Mouse (Mus musculus) left cerebral cortex, adult 8-10 months (tissue): Measurements from ENCODE around the gene Rac2. TPM values are rescaled to one million over a fixed set of nuclear protein-coding genes. Genes with fewer than 3 reads are reported as not detected.

Experiments
- DNase-seq, 2 experiments: peaks; one replicate each; pipeline ENCODE4 v3.0.0; 2022; ENCODE audit warnings: low spot score in 2 of 2
- total RNA-seq, 4 experiments: library from RNA; stranded (reverse); gene quantifications; 2 replicates each; pipeline ENCODE4 v1.2.4; 2022

Gene Rac2
- total RNA-seq, 4 experiments from 2014 or later, result 1.3 to 8.2 (median 4.9) TPM

GRCm38 (mm10) chr15:78547415-78548335 is 24.9 kb downstream of the Rac2 start:
- DNase-seq, result no peak

GRCm38 (mm10) chr15:78546060-78546459 is 26.5 kb downstream of the Rac2 start:
- no peak for DNase-seq

GRCm38 (mm10) chr15:78544561-78545001 is 28.0 kb downstream of the Rac2 start, which contains the start of gene Sstr3:
Gene Sstr3 (minus strand): TSS chr15:78544685.
- peak in 1 of 2 experiments; percentile 72 for DNase-seq

GRCm38 (mm10) chr15:78544041-78544440 is 28.5 kb downstream of the Rac2 start:
- DNase-seq, result no peak

- DNase-seq, result no peak
Observed at GRCm38 (mm10) chr15:78542767-78543303, 29.7 kb downstream of the Rac2 start.

- no peak for DNase-seq
Observed at GRCm38 (mm10) chr15:78542098-78542766, 30.4 kb downstream of the Rac2 start.

- peak in 1 of 2 experiments; percentile 59 for DNase-seq
Observed at GRCm38 (mm10) chr15:78541606-78542005, 31.0 kb downstream of the Rac2 start.

GRCm38 (mm10) chr15:78541036-78541435 is 31.5 kb downstream of the Rac2 start:
- no peak for DNase-seq

GRCm38 (mm10) chr15:78535723-78536421 is 36.7 kb downstream of the Rac2 start:
- DNase-seq, result no peak

GRCm38 (mm10) chr15:78533346-78533835 is 39.2 kb downstream of the Rac2 start:
- no peak for DNase-seq

- DNase-seq, result no peak
Observed at GRCm38 (mm10) chr15:78532566-78533345, 39.8 kb downstream of the Rac2 start.

- DNase-seq, result peak; percentile 98 to 99
Observed at GRCm38 (mm10) chr15:78531901-78532469, 40.6 kb downstream of the Rac2 start.

GRCm38 (mm10) chr15:78531451-78531720 is 41.2 kb downstream of the Rac2 start:
- no peak for DNase-seq

GRCm38 (mm10) chr15:78530671-78531450 is 41.7 kb downstream of the Rac2 start, which contains the start of gene C1qtnf6:
Gene C1qtnf6 (minus strand): TSS chr15:78531416.
- DNase-seq, result no peak

- DNase-seq, result no peak
Observed at GRCm38 (mm10) chr15:78530141-78530540, 42.4 kb downstream of the Rac2 start.

GRCm38 (mm10) chr15:78529428-78529990 is 43.1 kb downstream of the Rac2 start:
- peak; percentile 53 to 62 for DNase-seq

- no peak for DNase-seq
Observed at GRCm38 (mm10) chr15:78528726-78529411, 43.7 kb downstream of the Rac2 start.

- DNase-seq, result no peak
Observed at GRCm38 (mm10) chr15:78527973-78528372, 44.6 kb downstream of the Rac2 start.
